Mouse (Mus musculus): ENCODE results near the gene Srsf3.

GRCm38 (mm10) chr17:29073313-29073712, 40.9 kb downstream of the Srsf3 start:
- TF ChIP-seq CTCF (IDR thresholded peaks at IDR 0.05; ENCODE audit: borderline replicate concordance, extremely low read depth, insufficient read depth, insufficient read length) (no peak), POLR2A (IDR thresholded peaks at IDR 0.05; ENCODE audit: borderline replicate concordance, extremely low read depth, insufficient read depth, insufficient read length, poor library complexity, severe bottlenecking) (no peak)

Data from brain, embryonic 14.5 days (tissue).